Mouse (Mus musculus) kidney, embryonic 14.5 days (tissue): ENCODE data around the gene Fam207a. TPM values are rescaled to one million over a fixed set of nuclear protein-coding genes. Genes with fewer than 3 reads are reported as not detected.

Experiments
- ATAC-seq: fragments of 200-750 bp; cut with Nextera tagmentation; 2 replicates; pipeline ENCODE4 v1.8.0; 2017; ENCODE audit warnings: moderate number of reproducible peaks, mild to moderate bottlenecking, moderate TSS enrichment, moderate library complexity; ENCODE audit not compliant: low FRiP score, low TSS enrichment
- H3K27ac ChIP-seq: fragments of 300-500 bp; sonication (generic); 2 replicates; pipeline ENCODE4 v1.5.1; 2014; ENCODE audit warnings: low read depth, mild to moderate bottlenecking, low read length, moderate library complexity, mixed read lengths
- H3K27me3 ChIP-seq: fragments of 300-500 bp; sonication (generic); 2 replicates; pipeline ENCODE4 v1.6.1; 2014; ENCODE audit warnings: mild to moderate bottlenecking, low read length; ENCODE audit not compliant: control insufficient read depth, insufficient read depth
- H3K36me3 ChIP-seq: fragments of 300-500 bp; sonication (generic); 2 replicates; pipeline ENCODE4 v1.6.1; 2014; ENCODE audit warnings: low read length, mixed read lengths; ENCODE audit not compliant: control insufficient read depth, insufficient read depth
- H3K4me1 ChIP-seq: fragments of 300-500 bp; sonication (generic); 2 replicates; pipeline ENCODE4 v1.6.1; 2014; ENCODE audit warnings: low read length, mixed read lengths; ENCODE audit not compliant: control insufficient read depth, insufficient read depth
- H3K4me2 ChIP-seq: fragments of 300-500 bp; sonication (generic); replicated peaks from 2 replicates; pipeline ENCODE4 v1.6.1; 2014; ENCODE audit warnings: low read depth, mild to moderate bottlenecking, low read length
- H3K4me3 ChIP-seq: fragments of 300-500 bp; sonication (generic); 2 replicates; pipeline ENCODE4 v1.5.1; 2014; ENCODE audit warnings: mild to moderate bottlenecking, low read length
- H3K9ac ChIP-seq: fragments of 300-500 bp; sonication (generic); 2 replicates; pipeline ENCODE4 v1.6.1; 2014; ENCODE audit warnings: low read depth, mild to moderate bottlenecking, low read length, moderate library complexity
- H3K9me3 ChIP-seq: fragments of 300-500 bp; sonication (generic); 2 replicates; pipeline ENCODE4 v1.6.1; 2016; ENCODE audit warnings: low read length; ENCODE audit not compliant: control insufficient read depth
- WGBS: fragments of 180-500 bp; shearing (Covaris S2); extraction: QIAGEN DNeasy Blood & Tissue Kit; methylation state at CpG from one replicate; pipeline ENCODE4 v1.1.7; 2014; 5-methylcytosine and 5-hydroxymethylcytosine counted together
- polyA plus RNA-seq: library from polyadenylated mRNA; unstranded; fragments of >200 nt; fragmentation: Nextera tagmentation; extraction: Ambion mirVana; gene quantifications from 2 replicates; pipeline ENCODE4 v1.2.1, GENCODE M21; 2014

Gene Fam207a
- polyA plus RNA-seq, 1 experiment from 2014 or later = 36.5 TPM

DNA sequence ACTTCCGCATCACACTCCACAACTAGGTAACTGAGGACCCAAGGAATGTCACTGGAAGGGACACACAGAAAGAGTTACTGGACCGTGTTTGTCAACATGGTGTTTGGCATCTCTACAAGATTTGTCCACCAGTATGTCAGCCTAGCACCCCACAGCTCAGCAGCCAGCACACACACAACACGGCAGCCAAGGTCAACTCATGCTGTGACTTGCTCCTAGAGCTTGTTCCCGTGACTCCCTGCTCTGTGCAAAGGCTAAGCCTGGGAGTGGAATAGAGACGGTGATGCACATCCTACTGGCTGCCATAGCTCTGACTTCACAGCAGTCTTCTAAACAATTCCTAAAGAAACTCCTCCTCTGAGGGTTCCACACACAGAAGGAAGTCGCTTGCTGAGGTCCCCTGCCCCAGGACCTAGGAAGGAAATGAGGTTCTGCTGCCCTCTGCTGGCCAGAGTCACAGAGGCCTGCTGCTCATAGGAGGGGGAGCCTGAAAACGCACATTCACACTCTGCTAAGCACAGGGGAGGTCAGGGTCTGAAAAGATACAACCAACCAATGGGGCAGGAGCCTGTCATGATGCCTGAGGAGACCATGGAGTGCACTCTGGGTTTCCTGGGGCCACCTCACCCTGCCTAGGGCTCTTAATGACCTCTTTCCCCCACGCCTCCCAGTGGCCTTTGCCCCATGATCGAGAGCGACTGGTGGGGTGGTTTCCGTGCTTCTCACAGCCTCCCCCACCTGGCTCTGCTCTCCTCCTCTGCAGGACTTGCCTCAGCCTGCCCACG, 6.0 kb downstream of the Fam207a start:
- peak; percentile 77 for ATAC-seq
- H3K27ac ChIP-seq = 0 out of 2 replicates have a peak overlapping the region, but pooled peaks have one; percentile 24
- WGBS = 36% methylated on average over 12 of the region's 12 CpGs

GRCm38 (mm10) chr10:77508744-77509143, 6.8 kb downstream of the Fam207a start:
- no peak for ATAC-seq
- Histone ChIP-seq H3K9ac (no peak overlapping the region), H3K4me3 (no peak overlapping the region), H3K27me3 (no peaks in the 10 kb centered on the region), H3K4me2 (no peak overlapping the region), H3K27ac (no peak overlapping the region), H3K4me1 (peaks cover 8% of the 10 kb centered on the region; the same call in 1 of the 2 replicates), H3K36me3 (peaks cover 67% of the 10 kb centered on the region), H3K9me3 (no peaks in the 10 kb centered on the region)
- WGBS = 100% methylated on average over 3 of the region's 3 CpGs

More for the DNA sequence above, 6.0 kb downstream of the Fam207a start:
- H3K36me3 ChIP-seq = peaks cover 64% of the 10 kb centered on the region
- no peaks in the 10 kb centered on the region for H3K9me3 ChIP-seq
- H3K4me3 ChIP-seq = no peak overlapping the region
- H3K4me2 ChIP-seq = 0 out of 2 replicates have a peak overlapping the region, but pooled peaks have one; percentile 1
- no peaks in the 10 kb centered on the region for H3K27me3 ChIP-seq
- no peak overlapping the region for H3K9ac ChIP-seq
- peaks cover 10% of the 10 kb centered on the region; the same call in 1 of the 2 replicates for H3K4me1 ChIP-seq

GRCm38 (mm10) chr10:77507779-77508178, 7.8 kb downstream of the Fam207a start:
- H3K4me2 ChIP-seq = no peak overlapping the region
- no peak overlapping the region for H3K4me3 ChIP-seq
- peaks cover 8% of the 10 kb centered on the region; the same call in 1 of the 2 replicates for H3K4me1 ChIP-seq
- peaks cover 70% of the 10 kb centered on the region for H3K36me3 ChIP-seq
- H3K9me3 ChIP-seq = no peaks in the 10 kb centered on the region
- H3K9ac ChIP-seq = no peak overlapping the region
- no peaks in the 10 kb centered on the region for H3K27me3 ChIP-seq
- ATAC-seq = no peak
- no peak overlapping the region for H3K27ac ChIP-seq
- 94% methylated on average over 4 of the region's 4 CpGs for WGBS

DNA sequence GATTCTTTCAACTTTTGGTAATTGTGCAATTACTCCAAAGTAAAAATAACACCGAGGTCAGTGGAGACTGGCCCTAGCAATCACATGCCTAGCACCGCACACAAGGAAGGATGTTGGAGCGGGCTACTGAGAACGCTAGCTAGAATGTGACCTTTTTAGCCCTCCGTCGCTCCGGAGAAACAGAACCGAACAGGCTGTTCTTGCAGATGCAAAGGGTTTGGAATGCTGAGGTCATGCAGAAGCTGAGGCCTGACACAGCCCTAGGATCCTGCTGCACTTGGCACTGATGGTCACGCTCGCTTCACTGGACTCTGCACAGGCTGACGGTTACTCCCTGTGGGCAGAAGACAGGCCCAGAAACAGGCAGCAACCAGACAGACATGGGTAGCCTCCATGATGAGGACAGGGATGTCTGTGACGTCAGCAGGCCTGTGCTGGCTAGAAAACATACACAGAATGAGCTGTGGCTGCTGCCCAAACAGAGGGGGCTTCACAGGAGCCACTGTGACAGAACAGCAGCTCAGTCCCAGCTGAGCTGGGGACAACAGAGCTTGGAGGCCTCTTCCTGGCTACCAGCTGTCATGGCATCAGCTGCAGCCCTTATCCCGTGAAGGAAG, 8.5 kb downstream of the Fam207a start:
- H3K9ac ChIP-seq = no peak overlapping the region
- H3K36me3 ChIP-seq = peaks cover 63% of the 10 kb centered on the region
- no peak overlapping the region for H3K27ac ChIP-seq
- H3K9me3 ChIP-seq = no peaks in the 10 kb centered on the region
- no peak overlapping the region for H3K4me2 ChIP-seq
- H3K4me1 ChIP-seq = peaks cover 8% of the 10 kb centered on the region; the same call in 1 of the 2 replicates
- H3K4me3 ChIP-seq = no peak overlapping the region
- H3K27me3 ChIP-seq = no peaks in the 10 kb centered on the region
- ATAC-seq = no peak
- WGBS = 76% methylated on average over 13 of the region's 13 CpGs

- H3K36me3 ChIP-seq = peaks cover 64% of the 10 kb centered on the region
- 0 out of 2 replicates have a peak, but pooled peaks have one; percentile 56 for ATAC-seq
- H3K27me3 ChIP-seq = no peaks in the 10 kb centered on the region
- peaks cover 8% of the 10 kb centered on the region; the same call in 1 of the 2 replicates for H3K4me1 ChIP-seq
- H3K4me2 ChIP-seq = no peak overlapping the region
- no peak overlapping the region for H3K9ac ChIP-seq
- no peaks in the 10 kb centered on the region for H3K9me3 ChIP-seq
- 53% methylated on average over 5 of the region's 5 CpGs for WGBS
- H3K4me3 ChIP-seq = no peak overlapping the region
- no peak overlapping the region for H3K27ac ChIP-seq
Observed at GRCm38 (mm10) chr10:77506526-77506925, 9.1 kb downstream of the Fam207a start.

DNA sequence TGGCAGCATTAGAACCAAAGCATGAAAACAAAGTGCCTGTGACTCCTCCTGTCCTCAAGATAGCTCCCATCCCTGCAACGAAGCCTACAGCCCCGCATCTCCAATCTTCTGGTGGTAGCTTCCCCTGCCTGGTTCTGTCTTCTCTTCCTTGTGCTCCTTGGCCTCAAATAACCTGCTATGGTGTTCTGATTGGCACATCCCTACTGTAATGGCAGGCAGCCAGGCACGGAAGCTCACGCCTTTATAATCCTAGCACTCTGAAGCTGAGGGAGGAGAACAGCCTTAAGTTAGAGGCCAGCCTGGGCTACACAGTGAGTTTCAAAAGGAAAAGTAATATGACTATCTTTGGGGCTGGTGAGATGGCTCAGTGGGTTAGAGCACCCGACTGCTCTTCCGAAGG, 11.4 kb downstream of the Fam207a start:
- Histone ChIP-seq H3K9me3 (no peaks in the 10 kb centered on the region), H3K4me1 (peaks cover 6% of the 10 kb centered on the region; the same call in 1 of the 2 replicates), H3K9ac (no peak overlapping the region), H3K4me2 (no peak overlapping the region), H3K36me3 (peaks cover 55% of the 10 kb centered on the region), H3K27ac (no peak overlapping the region), H3K27me3 (no peaks in the 10 kb centered on the region), H3K4me3 (no peak overlapping the region)
- WGBS = 89% methylated on average over 6 of the region's 6 CpGs
- ATAC-seq = no peak

GRCm38 (mm10) chr10:77502967-77503922, 12.3 kb downstream of the Fam207a start:
- ATAC-seq = peak; percentile 55; the same call in 1 of the 2 replicates
- no peak overlapping the region for H3K4me3 ChIP-seq
- H3K27me3 ChIP-seq = no peaks in the 10 kb centered on the region
- 64% methylated on average over 25 of the region's 25 CpGs for WGBS
- H3K4me1 ChIP-seq = peaks cover 9% of the 10 kb centered on the region; the same call in 1 of the 2 replicates
- H3K9ac ChIP-seq = no peak overlapping the region
- H3K36me3 ChIP-seq = peaks cover 47% of the 10 kb centered on the region
- no peaks in the 10 kb centered on the region for H3K9me3 ChIP-seq
- no peak overlapping the region for H3K27ac ChIP-seq
- no peak overlapping the region for H3K4me2 ChIP-seq

GRCm38 (mm10) chr10:77500636-77501035, 14.9 kb downstream of the Fam207a start:
- Histone ChIP-seq H3K4me2 (no peak overlapping the region), H3K9ac (no peak overlapping the region), H3K9me3 (no peaks in the 10 kb centered on the region), H3K36me3 (peaks cover 37% of the 10 kb centered on the region), H3K27ac (no peak overlapping the region), H3K4me1 (peaks cover 12% of the 10 kb centered on the region; the same call in 1 of the 2 replicates), H3K27me3 (no peaks in the 10 kb centered on the region), H3K4me3 (no peak overlapping the region)
- ATAC-seq = no peak
- WGBS = 49% methylated on average over 14 of the region's 14 CpGs
